Comparison of ENCODE assay signal across 22 mouse cellular contexts in the genomic region with DNA sequence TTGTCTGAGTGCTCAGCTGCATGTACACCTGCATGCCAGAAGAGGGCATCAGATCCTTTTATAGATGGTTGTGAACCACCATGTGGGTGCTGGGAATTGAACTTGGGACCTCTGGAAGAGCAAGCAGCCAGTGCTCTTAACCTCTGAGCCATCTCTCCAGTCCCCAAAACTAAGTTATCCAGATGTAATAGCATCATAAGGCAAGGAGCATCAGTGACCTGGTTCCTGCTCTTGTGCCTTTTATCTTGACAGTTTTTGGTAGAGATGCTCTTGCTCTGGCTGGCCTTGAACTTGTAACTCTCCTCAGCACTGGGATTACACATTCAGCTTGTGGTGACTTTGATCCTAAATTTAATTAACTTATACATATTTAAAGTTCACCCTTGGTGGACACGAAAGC. TPM values are rescaled to one million over a fixed set of nuclear protein-coding genes. Genes with fewer than 3 reads are reported as not detected.
"Had no signal": no experiment of that assay in that cellular context is flagged by ENCODE, and none has a peak within 500 bp of the region (broad histone marks: within the 10 kb centered on the region; RNA-seq: fewer than 3 reads in every experiment).

No protein-coding gene starts in this region.

- H3K4me3 ChIP-seq: lung, embryonic 15.5 days; megakaryocyte, embryonic 14.5 days; midbrain, embryonic 13.5 days; midbrain, embryonic 15.5 days; neural tube, embryonic 12.5 days had no signal

- H3K9ac ChIP-seq: liver, postnatal 0 days; lung, embryonic 15.5 days; midbrain, embryonic 13.5 days; midbrain, embryonic 15.5 days; neural tube, embryonic 12.5 days had no signal

- DNase-seq: liver, postnatal 0 days; lung, adult 2 months; lung, postnatal 14 days; lung, postnatal 36 days; right cerebral cortex, postnatal 14 days; spleen, adult 18-20 months; thymus, adult 18-20 months; thymus, postnatal 14 days; thymus, postnatal 36 days had no signal

- H3K9me3 ChIP-seq: lung, embryonic 15.5 days; midbrain, embryonic 13.5 days; midbrain, embryonic 15.5 days had no signal

- H3K27ac ChIP-seq: lung, embryonic 15.5 days; macrophage; midbrain, embryonic 13.5 days; midbrain, embryonic 15.5 days; neural tube, embryonic 12.5 days had no signal

- H3K36me3 ChIP-seq: lung, embryonic 15.5 days; midbrain, embryonic 13.5 days; midbrain, embryonic 15.5 days; neural tube, embryonic 12.5 days had no signal

RNA-seq across cellular contexts. Expression of a gene that starts 2.5 kb away (rescaled TPM):
- total RNA-seq: megakaryocyte progenitor cell, adult 5-6 weeks had no signal

RNA-seq across cellular contexts. Expression of a gene that starts 31.4 kb away (rescaled TPM):
- total RNA-seq: megakaryocyte progenitor cell, adult 5-6 weeks had no signal
- polyA plus RNA-seq: macrophage had no signal

RNA-seq across cellular contexts. Expression of a gene that starts 57.4 kb away (rescaled TPM):
- total RNA-seq: megakaryocyte progenitor cell, adult 5-6 weeks; monocyte, adult 5-6 weeks; neutrophil, adult 5-6 weeks had no signal
- polyA plus RNA-seq: liver, postnatal 0 days; lung, postnatal 0 days; macrophage; midbrain, embryonic 11.5 days; small intestine, adult 2 months; stomach, embryonic 14.5 days had no signal
